Mouse (Mus musculus) CH12.LX (cell line): ENCODE measurements at regions not wholly inside any gene's neighbourhood (a gene's known extent, or its start where the extent isn't known, plus 50 kb on each side); places are given as distances from the start of the nearest gene placed in this dataset.

Experiments
- BHLHE40 ChIP-seq: IDR thresholded peaks from 2 replicates; pipeline ENCODE4 v1.6.1; 2011; ENCODE audit warnings: mild to moderate bottlenecking, low read depth, low read length, improper control_type of control experiment
- CTCF ChIP-seq, 2 experiments: IDR thresholded peaks in 1 of 2; conservative IDR thresholded peaks in 1 of 2; 2 replicates each; pipeline ENCODE4 v1.5.1; 2011 to 2012; ENCODE audit warnings: low read depth in 2 of 2, low read length in 2 of 2, improper control_type of control experiment in 1 of 2, inconsistent platforms in 1 of 2, mild to moderate bottlenecking in 1 of 2, moderate library complexity in 1 of 2
- EP300 ChIP-seq: IDR thresholded peaks from 2 replicates; pipeline ENCODE4 v1.6.1; 2011; ENCODE audit warnings: low read length, improper control_type of control experiment
- HCFC1 ChIP-seq: IDR thresholded peaks from 2 replicates; pipeline ENCODE4 v1.6.1; 2012; ENCODE audit warnings: low read depth, mild to moderate bottlenecking, inconsistent platforms, low read length, improper control_type of control experiment
- MAX ChIP-seq: IDR thresholded peaks from 2 replicates; pipeline ENCODE4 v1.6.1; 2011; ENCODE audit warnings: low read length, improper control_type of control experiment
- POLR2A ChIP-seq: IDR thresholded peaks from 2 replicates; pipeline ENCODE4 v1.6.1; 2011; ENCODE audit warnings: low read depth, mild to moderate bottlenecking, improper control_type of control experiment, low read length
- RCOR1 ChIP-seq: conservative IDR thresholded peaks from 2 replicates; pipeline ENCODE4 v1.6.1; 2012; ENCODE audit warnings: low read depth, mild to moderate bottlenecking, inconsistent platforms, low read length, improper control_type of control experiment
- SIN3A ChIP-seq: IDR thresholded peaks from 2 replicates; pipeline ENCODE4 v1.6.1; 2012; ENCODE audit warnings: low read length, improper control_type of control experiment, inconsistent platforms
- SMC3 ChIP-seq: IDR thresholded peaks from 2 replicates; pipeline ENCODE4 v1.6.1; 2011; ENCODE audit warnings: low read depth, low read length, improper control_type of control experiment
- USF1 ChIP-seq: IDR thresholded peaks from 2 replicates; pipeline ENCODE4 v1.6.1; 2014; ENCODE audit warnings: low read depth, mild to moderate bottlenecking, inconsistent platforms, low read length, improper control_type of control experiment
- ZMIZ1 ChIP-seq: IDR thresholded peaks from 2 replicates; pipeline ENCODE4 v1.6.1; 2012; ENCODE audit warnings: low read depth, mild to moderate bottlenecking, inconsistent platforms, low read length, improper control_type of control experiment

- TF ChIP-seq USF1, result no peak
- TF ChIP-seq ZMIZ1, result no peak
- no peak for TF ChIP-seq SIN3A
- no peak for TF ChIP-seq EP300
- TF ChIP-seq SMC3, result no peak
- peak; percentile 71 for TF ChIP-seq HCFC1
- no peak for TF ChIP-seq CTCF (conservative IDR thresholded peaks at IDR 0.05 in 1 of 2, IDR thresholded peaks at IDR 0.05 in 1 of 2; ENCODE audit: low read depth in 2 of 2, low read length in 2 of 2)
- no peak for TF ChIP-seq MAX
- no peak for TF ChIP-seq RCOR1
- no peak for TF ChIP-seq POLR2A
- TF ChIP-seq BHLHE40, result peak; percentile 56
Observed at GRCm38 (mm10) chr19:30289721-30290120, 57.0 kb downstream of the Mbl2 start.
